Mouse (Mus musculus): ENCODE results near the gene Sh3glb1. TPM values are rescaled to one million over a fixed set of nuclear protein-coding genes. Genes with fewer than 3 reads are reported as not detected.

Gene Sh3glb1
- polyA plus RNA-seq, 1 experiment, result 31.6 TPM

GRCm38 (mm10) chr3:144679137-144679536 is 41.0 kb downstream of the Sh3glb1 start:
- WGBS, result 57% methylated on average over 4 of the region's 4 CpGs
- H3K4me1 ChIP-seq (replicated peaks; ENCODE audit: control insufficient read depth, insufficient read depth, low read length), result no peaks in the 10 kb centered on the region
- no peaks in the 10 kb centered on the region for H3K27me3 ChIP-seq (ENCODE audit: control insufficient read depth, insufficient read depth, low read length)
- no peak for DNase-seq
- no peak overlapping the region for H3K27ac ChIP-seq (ENCODE audit: control insufficient read depth, insufficient read depth, low read length)
- H3K4me3 ChIP-seq (ENCODE audit: control insufficient read depth, insufficient read depth, low read length), result no peak overlapping the region
- H3K36me3 ChIP-seq (ENCODE audit: control insufficient read depth, insufficient read depth, low read length), result no peaks in the 10 kb centered on the region
- no peak for TF ChIP-seq CTCF (IDR thresholded peaks at IDR 0.05; ENCODE audit: borderline replicate concordance, control insufficient read depth, extremely low read depth, insufficient read depth, low read length, poor library complexity)
- no peak for TF ChIP-seq POLR2A (IDR thresholded peaks at IDR 0.05; ENCODE audit: control insufficient read depth, extremely low read depth, insufficient read depth, low read length, poor library complexity)

- no peaks in the 10 kb centered on the region for H3K4me1 ChIP-seq (replicated peaks; ENCODE audit: control insufficient read depth, insufficient read depth, low read length)
- H3K36me3 ChIP-seq (ENCODE audit: control insufficient read depth, insufficient read depth, low read length), result no peaks in the 10 kb centered on the region
- DNase-seq, result no peak
- 95% methylated on average over 6 of the region's 6 CpGs for WGBS
- TF ChIP-seq POLR2A (IDR thresholded peaks at IDR 0.05; ENCODE audit: control insufficient read depth, extremely low read depth, insufficient read depth, low read length, poor library complexity), result no peak
- TF ChIP-seq CTCF (IDR thresholded peaks at IDR 0.05; ENCODE audit: borderline replicate concordance, control insufficient read depth, extremely low read depth, insufficient read depth, low read length, poor library complexity), result no peak
- H3K4me3 ChIP-seq (ENCODE audit: control insufficient read depth, insufficient read depth, low read length), result no peak overlapping the region
- H3K27me3 ChIP-seq (ENCODE audit: control insufficient read depth, insufficient read depth, low read length), result no peaks in the 10 kb centered on the region
- H3K27ac ChIP-seq (ENCODE audit: control insufficient read depth, insufficient read depth, low read length), result no peak overlapping the region
Measured at GRCm38 (mm10) chr3:144677751-144678150, 42.4 kb downstream of the Sh3glb1 start.

- Histone ChIP-seq H3K36me3 (ENCODE audit: control insufficient read depth, insufficient read depth, low read length) (no peaks in the 10 kb centered on the region), H3K4me3 (ENCODE audit: control insufficient read depth, insufficient read depth, low read length) (no peak overlapping the region), H3K4me1 (replicated peaks; ENCODE audit: control insufficient read depth, insufficient read depth, low read length) (no peaks in the 10 kb centered on the region), H3K27ac (ENCODE audit: control insufficient read depth, insufficient read depth, low read length) (no peak overlapping the region), H3K27me3 (ENCODE audit: control insufficient read depth, insufficient read depth, low read length) (no peaks in the 10 kb centered on the region)
- no peak for DNase-seq
- TF ChIP-seq POLR2A (IDR thresholded peaks at IDR 0.05; ENCODE audit: control insufficient read depth, extremely low read depth, insufficient read depth, low read length, poor library complexity), result no peak
- TF ChIP-seq CTCF (IDR thresholded peaks at IDR 0.05; ENCODE audit: borderline replicate concordance, control insufficient read depth, extremely low read depth, insufficient read depth, low read length, poor library complexity), result no peak
- WGBS, result 94% methylated on average over 9 of the region's 9 CpGs
Measured at GRCm38 (mm10) chr3:144676249-144676648, 43.9 kb downstream of the Sh3glb1 start.

GRCm38 (mm10) chr3:144672016-144672415 is 48.1 kb downstream of the Sh3glb1 start:
- Histone ChIP-seq H3K27me3 (ENCODE audit: control insufficient read depth, insufficient read depth, low read length) (no peaks in the 10 kb centered on the region), H3K27ac (ENCODE audit: control insufficient read depth, insufficient read depth, low read length) (no peak overlapping the region), H3K36me3 (ENCODE audit: control insufficient read depth, insufficient read depth, low read length) (no peaks in the 10 kb centered on the region), H3K4me1 (replicated peaks; ENCODE audit: control insufficient read depth, insufficient read depth, low read length) (no peaks in the 10 kb centered on the region), H3K4me3 (ENCODE audit: control insufficient read depth, insufficient read depth, low read length) (no peak overlapping the region)
- no peak for DNase-seq
- no peak for TF ChIP-seq CTCF (IDR thresholded peaks at IDR 0.05; ENCODE audit: borderline replicate concordance, control insufficient read depth, extremely low read depth, insufficient read depth, low read length, poor library complexity)
- TF ChIP-seq POLR2A (IDR thresholded peaks at IDR 0.05; ENCODE audit: control insufficient read depth, extremely low read depth, insufficient read depth, low read length, poor library complexity), result no peak
- 76% methylated on average over 8 of the region's 8 CpGs for WGBS

GRCm38 (mm10) chr3:144669944-144670874 is 49.9 kb downstream of the Sh3glb1 start:
- no peak overlapping the region for H3K4me3 ChIP-seq (ENCODE audit: control insufficient read depth, insufficient read depth, low read length)
- no peak overlapping the region for H3K27ac ChIP-seq (ENCODE audit: control insufficient read depth, insufficient read depth, low read length)
- no peak for DNase-seq
- WGBS, result 82% methylated on average over 14 of the region's 14 CpGs
- H3K36me3 ChIP-seq (ENCODE audit: control insufficient read depth, insufficient read depth, low read length), result no peaks in the 10 kb centered on the region
- no peaks in the 10 kb centered on the region for H3K27me3 ChIP-seq (ENCODE audit: control insufficient read depth, insufficient read depth, low read length)
- TF ChIP-seq CTCF (IDR thresholded peaks at IDR 0.05; ENCODE audit: borderline replicate concordance, control insufficient read depth, extremely low read depth, insufficient read depth, low read length, poor library complexity), result no peak
- no peak for TF ChIP-seq POLR2A (IDR thresholded peaks at IDR 0.05; ENCODE audit: control insufficient read depth, extremely low read depth, insufficient read depth, low read length, poor library complexity)
- no peaks in the 10 kb centered on the region for H3K4me1 ChIP-seq (replicated peaks; ENCODE audit: control insufficient read depth, insufficient read depth, low read length)

GRCm38 (mm10) chr3:144669457-144669864 is 50.7 kb downstream of the Sh3glb1 start:
- TF ChIP-seq CTCF (IDR thresholded peaks at IDR 0.05; ENCODE audit: borderline replicate concordance, control insufficient read depth, extremely low read depth, insufficient read depth, low read length, poor library complexity), result no peak
- DNase-seq, result no peak
- Histone ChIP-seq H3K4me3 (ENCODE audit: control insufficient read depth, insufficient read depth, low read length) (no peak overlapping the region), H3K27me3 (ENCODE audit: control insufficient read depth, insufficient read depth, low read length) (no peaks in the 10 kb centered on the region), H3K27ac (ENCODE audit: control insufficient read depth, insufficient read depth, low read length) (no peak overlapping the region), H3K36me3 (ENCODE audit: control insufficient read depth, insufficient read depth, low read length) (no peaks in the 10 kb centered on the region), H3K4me1 (replicated peaks; ENCODE audit: control insufficient read depth, insufficient read depth, low read length) (no peaks in the 10 kb centered on the region)
- 67% methylated on average over 11 of the region's 11 CpGs for WGBS
